Mouse (Mus musculus) spleen, postnatal 10 days (tissue): Measurements from ENCODE around the gene Psmb2.
A peak's percentile ranks its signal among the peaks of the same experiment; 100 is the strongest.

Experiments
- DNase-seq, 2 experiments: peaks; one replicate each; pipeline ENCODE4 v3.0.0; 2021 to 2022; ENCODE audit warnings: low spot score in 2 of 2

Psmb2 gene

GRCm38 (mm10) chr4:126677054-126678003 is at the start of gene Psmb2:
Gene Psmb2, plus strand, starts transcription at chr4:126677630.
- DNase-seq = peak; percentile 99

- DNase-seq = no peak
Observed at GRCm38 (mm10) chr4:126631922-126632321, 45.5 kb upstream of the Psmb2 start.

DNA sequence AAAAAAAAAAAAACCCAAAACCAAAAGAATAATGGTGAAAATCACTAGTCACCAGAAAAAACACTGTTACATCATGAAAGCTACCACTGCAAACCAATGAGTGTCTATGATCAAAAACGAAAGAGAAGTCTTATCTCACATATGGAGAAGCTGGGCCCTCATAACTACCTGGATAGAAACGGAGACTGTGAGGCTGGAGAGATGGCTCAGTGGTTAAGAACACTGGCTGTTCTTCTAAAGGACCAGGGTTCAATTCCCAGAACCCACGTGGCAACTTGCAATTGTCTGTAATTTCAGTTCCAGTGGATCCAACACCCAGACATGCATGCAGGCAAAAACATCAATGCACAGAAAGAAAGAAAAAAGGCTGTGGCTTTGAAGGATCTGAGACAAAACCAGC is 44.8 kb upstream of the Psmb2 start:
- no peak for DNase-seq

GRCm38 (mm10) chr4:126636330-126636729 is 41.1 kb upstream of the Psmb2 start:
- DNase-seq = no peak

GRCm38 (mm10) chr4:126637446-126637845 is 40.0 kb upstream of the Psmb2 start:
- no peak for DNase-seq

DNA sequence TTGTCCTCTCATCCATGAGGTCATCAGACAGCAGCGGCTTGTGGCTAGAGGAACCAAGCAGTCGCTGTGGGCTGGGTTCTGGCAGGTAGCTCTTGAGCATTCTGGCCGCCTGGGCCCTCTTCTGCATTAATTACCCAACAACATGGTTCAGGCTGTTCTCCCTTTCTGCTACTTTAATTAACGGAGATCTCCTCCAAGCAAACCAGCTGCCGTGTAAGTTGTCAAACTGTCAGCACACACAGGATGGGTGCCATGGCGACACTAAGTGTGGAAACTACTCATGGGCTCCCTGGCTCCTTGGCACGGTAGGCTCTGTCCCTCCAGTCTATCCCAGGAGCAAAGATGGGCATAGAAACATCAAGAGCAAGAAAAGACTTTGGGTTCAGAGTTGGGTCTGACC is 38.1 kb upstream of the Psmb2 start:
- no peak for DNase-seq

- DNase-seq = no peak
Observed at GRCm38 (mm10) chr4:126641901-126642300, 35.5 kb upstream of the Psmb2 start.

DNA sequence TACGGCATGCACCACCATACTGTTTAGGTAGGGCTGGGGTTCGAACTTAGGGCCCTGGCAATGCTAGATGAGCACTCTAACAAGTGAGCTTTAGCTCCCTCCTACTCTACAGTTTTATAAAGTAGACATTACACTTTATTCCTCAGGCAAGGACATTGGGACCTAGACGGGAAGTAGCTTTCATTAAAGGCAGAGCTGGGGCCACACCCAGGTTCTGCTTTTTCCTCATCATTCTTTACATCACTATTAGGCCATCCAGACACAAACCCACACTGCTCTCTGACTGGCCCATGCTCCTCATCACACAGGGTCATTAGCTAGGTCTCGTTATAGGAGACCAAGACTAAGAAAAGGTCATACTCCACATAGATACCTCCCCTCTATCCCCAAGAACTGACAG is 33.6 kb upstream of the Psmb2 start:
- no peak for DNase-seq

DNA sequence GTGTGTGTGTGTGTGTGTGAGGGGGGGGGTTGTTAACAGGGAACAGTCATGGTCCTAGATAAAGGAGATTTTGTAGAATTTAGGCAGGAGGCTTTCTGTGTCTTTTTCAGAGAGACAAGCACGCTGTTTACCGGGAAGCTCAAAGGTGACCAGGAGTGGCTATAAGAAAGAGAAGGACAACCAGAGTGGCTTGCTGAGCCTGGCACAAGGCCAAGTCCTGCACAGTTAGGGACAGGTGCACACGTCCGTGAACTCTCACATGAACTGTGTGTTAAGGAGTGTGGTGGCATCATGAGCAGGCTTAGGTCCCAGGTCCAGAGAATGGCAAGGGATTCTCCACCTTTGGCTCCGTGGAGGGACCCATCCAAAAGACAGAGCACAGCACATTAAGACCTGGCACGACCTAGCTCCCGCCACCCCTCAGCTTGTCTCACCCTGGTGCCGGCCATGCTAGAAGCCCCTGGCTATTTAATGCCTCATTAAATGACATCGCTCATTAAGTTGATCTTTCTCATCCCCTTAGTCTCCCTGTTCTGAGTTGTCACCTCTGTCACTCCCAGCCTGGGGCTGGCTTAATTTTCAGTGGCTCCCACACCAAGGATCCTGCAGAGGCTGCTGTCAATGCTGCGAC is 33.0 kb upstream of the Psmb2 start:
- DNase-seq = no peak

DNA sequence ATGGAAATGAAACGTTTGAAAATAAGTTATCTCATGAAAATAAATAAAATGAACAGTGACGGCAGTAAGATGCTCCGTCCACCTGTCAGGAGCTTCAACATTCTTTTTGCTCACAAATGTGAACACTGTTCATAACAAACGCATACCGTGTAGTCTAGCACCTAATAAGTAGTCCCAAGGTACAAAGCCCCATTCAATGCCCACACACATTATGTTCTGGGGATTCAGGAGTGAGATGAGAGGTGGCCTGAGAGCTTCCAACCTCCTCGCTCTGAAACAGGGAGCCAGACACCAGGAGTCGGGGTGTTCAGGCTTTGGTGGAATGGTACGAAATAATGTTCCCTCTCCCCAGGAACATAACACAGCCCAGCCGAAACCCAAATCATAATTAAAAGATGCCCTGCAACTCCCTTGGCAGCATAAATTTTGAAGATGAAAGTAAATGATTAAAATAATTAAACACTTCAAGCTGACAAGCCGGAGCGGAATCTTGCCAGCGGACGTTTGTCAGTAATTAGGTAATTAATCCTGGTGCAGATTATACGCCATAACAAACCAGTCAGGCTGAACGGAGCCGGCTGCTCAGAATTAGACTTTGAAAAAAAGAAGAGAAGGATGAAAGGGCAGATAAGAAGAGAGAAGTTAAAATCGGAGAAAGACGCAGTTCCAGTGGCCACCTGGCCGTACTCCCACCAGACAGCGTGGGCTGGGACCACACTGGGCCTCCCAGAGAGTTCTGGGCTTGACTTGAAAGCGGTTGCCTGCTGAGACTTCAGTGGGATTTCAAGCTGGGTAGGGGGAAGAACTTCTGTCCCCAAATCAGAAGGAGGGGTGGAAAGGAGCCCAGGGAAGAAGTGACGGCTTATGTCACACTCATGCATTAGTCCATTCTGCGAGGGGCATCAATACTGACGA is 29.2 kb upstream of the Psmb2 start:
- DNase-seq = no peak

GRCm38 (mm10) chr4:126653148-126653547 is 24.3 kb upstream of the Psmb2 start:
- DNase-seq = no peak

GRCm38 (mm10) chr4:126655356-126655755 is 22.1 kb upstream of the Psmb2 start:
- DNase-seq = peak in 1 of 2 experiments; percentile 19

GRCm38 (mm10) chr4:126661249-126661648 is 16.2 kb upstream of the Psmb2 start:
- no peak for DNase-seq

- no peak for DNase-seq
Observed at GRCm38 (mm10) chr4:126667075-126667474, 10.4 kb upstream of the Psmb2 start.

GRCm38 (mm10) chr4:126682298-126682697 is 4.9 kb downstream of the Psmb2 start:
- DNase-seq = no peak

DNA sequence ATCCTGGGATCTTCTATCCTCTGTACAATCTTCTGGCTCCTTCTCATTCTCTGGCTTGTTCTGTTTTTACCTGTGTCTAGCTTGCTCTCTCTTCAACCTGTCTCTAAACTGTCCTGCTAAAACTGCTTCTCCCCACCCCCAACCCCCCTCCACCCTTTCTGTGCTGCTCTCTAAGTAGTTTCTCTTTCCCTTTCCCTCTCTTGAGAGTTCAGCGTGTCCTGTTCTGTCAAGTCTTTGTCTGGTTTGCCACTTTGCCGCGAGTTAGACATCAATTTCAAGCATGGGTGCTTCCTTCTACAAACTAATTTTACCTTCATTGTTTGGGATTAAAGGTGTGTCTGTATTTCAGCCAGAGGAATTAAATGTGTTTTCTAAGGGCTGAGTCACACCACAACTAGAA is 5.7 kb downstream of the Psmb2 start:
- DNase-seq = no peak

DNA sequence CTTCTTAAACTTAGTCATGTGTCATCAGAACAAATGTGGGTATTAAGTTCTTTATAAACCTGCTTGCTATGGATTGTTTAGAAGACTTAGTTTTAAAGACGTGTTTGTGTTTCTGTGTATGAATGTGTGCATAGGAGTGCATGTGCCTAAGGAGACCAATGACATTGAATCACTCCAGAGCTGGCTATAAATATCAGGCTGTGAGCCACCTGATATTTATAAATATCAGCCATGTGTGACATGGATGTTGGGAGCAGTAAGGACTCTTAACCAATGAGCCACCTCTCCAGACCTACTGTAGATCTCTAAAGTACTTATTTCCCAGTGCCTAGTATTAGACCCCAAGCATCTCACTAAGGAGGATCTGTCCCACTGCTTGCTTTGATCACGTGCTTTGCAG is 12.0 kb downstream of the Psmb2 start:
- no peak for DNase-seq

GRCm38 (mm10) chr4:126693021-126693420 is 15.6 kb downstream of the Psmb2 start:
- DNase-seq = no peak

- no peak for DNase-seq
Observed at GRCm38 (mm10) chr4:126696908-126697307, 19.5 kb downstream of the Psmb2 start.

DNA sequence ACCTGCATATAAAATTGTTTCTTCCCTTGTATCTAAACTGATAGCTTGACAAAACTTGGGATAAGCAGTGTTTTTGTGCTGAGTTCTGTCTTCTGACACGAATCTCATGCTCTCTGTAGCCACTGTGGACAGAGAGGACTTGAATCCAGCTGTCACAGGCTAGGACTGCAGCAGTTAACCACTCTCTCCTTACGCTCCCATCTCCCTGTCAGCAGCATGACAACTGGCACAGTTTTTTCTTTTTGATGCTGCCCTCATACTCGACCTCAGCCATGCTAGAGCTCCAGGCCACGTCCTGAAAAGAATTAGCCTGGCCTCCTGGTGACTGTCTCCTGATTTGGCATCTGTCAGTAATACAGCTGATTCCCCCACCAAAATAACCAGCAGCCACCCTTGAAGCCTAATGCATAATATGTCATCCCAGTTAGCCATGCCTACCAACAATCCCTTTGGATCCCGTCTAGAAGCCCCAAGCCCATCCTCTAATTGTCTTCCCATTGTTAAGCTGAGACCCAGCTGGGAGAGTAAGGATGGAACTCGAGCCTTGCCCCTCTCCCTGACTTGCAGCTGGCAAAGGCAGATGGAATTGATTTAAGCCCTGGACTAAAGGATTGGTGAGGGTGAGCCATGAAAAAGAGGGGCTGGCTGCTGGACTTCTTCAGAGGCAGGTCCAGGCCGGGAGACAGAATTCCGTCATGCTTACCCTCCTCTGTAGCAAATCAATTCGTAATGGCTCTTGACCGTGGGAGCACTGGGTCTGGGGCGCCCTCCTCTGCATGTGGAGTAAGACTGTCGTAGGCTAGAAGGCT is 29.4 kb downstream of the Psmb2 start:
- no peak for DNase-seq

DNA sequence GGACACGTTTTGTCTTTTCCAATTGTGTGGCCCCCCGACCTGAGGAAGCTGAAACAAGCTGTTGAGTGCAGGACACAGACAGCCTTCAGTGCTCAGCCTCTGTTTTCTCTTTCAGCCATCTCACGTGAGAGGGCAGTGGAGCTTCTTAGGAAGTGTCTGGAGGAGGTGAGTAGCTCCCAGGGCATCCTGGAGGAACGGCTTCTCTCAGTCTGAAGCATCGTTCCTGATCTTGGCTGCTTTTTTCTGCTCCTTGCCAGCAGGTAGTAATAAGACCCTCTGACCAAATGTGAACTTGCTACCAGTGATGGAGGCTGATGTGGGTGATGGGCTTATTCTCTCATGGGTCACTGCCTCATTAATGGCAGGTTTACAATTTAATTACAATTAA is 30.0 kb downstream of the Psmb2 start:
- DNase-seq = no peak
